Mouse (Mus musculus) hindbrain, embryonic 12.5 days (tissue): ENCODE results near the gene Map2k1. TPM values are rescaled to one million over a fixed set of nuclear protein-coding genes. Genes with fewer than 3 reads are reported as not detected.
A peak's percentile ranks its signal among the peaks of the same experiment; 100 is the strongest.
"Not testable (repeated sequence)": the region's sequence is repeated elsewhere in the genome, so short reads cannot be mapped to it uniquely, and the experiment has no call there.

ENCODE experiments used
- ATAC-seq: fragments of 200-750 bp; cut with Nextera tagmentation; 2 replicates; pipeline ENCODE4 v1.8.0; 2017; ENCODE audit warnings: moderate TSS enrichment; ENCODE audit not compliant: low FRiP score
- H3K27ac ChIP-seq: fragments of 300-500 bp; sonication (generic); 2 replicates; pipeline ENCODE4 v1.5.1; 2016; ENCODE audit warnings: mild to moderate bottlenecking
- H3K27me3 ChIP-seq: fragments of 300-500 bp; sonication (generic); 2 replicates; pipeline ENCODE4 v1.6.1; 2016; ENCODE audit warnings: mild to moderate bottlenecking
- H3K36me3 ChIP-seq: fragments of 300-500 bp; sonication (generic); 2 replicates; pipeline ENCODE4 v1.6.1; 2016; ENCODE audit warnings: mild to moderate bottlenecking
- H3K4me1 ChIP-seq: fragments of 300-500 bp; sonication (generic); 2 replicates; pipeline ENCODE4 v1.6.1; 2016
- H3K4me2 ChIP-seq: fragments of 300-500 bp; sonication (generic); replicated peaks from 2 replicates; pipeline ENCODE4 v1.6.1; 2016; ENCODE audit warnings: mild to moderate bottlenecking
- H3K4me3 ChIP-seq: fragments of 300-500 bp; sonication (generic); 2 replicates; pipeline ENCODE4 v1.5.1; 2016; ENCODE audit warnings: mild to moderate bottlenecking
- H3K9ac ChIP-seq: fragments of 300-500 bp; sonication (generic); 2 replicates; pipeline ENCODE4 v1.6.1; 2016; ENCODE audit warnings: mild to moderate bottlenecking, moderate library complexity
- H3K9me3 ChIP-seq: fragments of 300-500 bp; sonication (generic); replicated peaks from 2 replicates; pipeline ENCODE4 v1.6.1; 2016; ENCODE audit warnings: mild to moderate bottlenecking
- WGBS: fragments of 180-500 bp; shearing (Covaris S2); methylation state at CpG from one replicate; pipeline ENCODE4 v1.1.7; 2016; 5-methylcytosine and 5-hydroxymethylcytosine counted together
- microRNA-seq: library from miRNA; unstranded; fragments of <30 nt; microRNA quantifications from one replicate; pipeline ENCODE4, GENCODE M21; 2017
- polyA plus RNA-seq: library from polyadenylated mRNA; unstranded; fragments of >200 nt; fragmentation: Nextera tagmentation; extraction: Ambion mirVana; gene quantifications from 2 replicates; pipeline ENCODE4 v1.2.1, GENCODE M21; 2016

The Map2k1 gene
- polyA plus RNA-seq, 1 experiment from 2014 or later, result 75.0 TPM

GRCm38 (mm10) chr9:64172145-64172815 lies 81.2 kb downstream of the Map2k1 start:
- Histone ChIP-seq H3K4me2 (peak overlapping the region; percentile 88), H3K4me3 (peak overlapping the region; percentile 92), H3K9ac (peak overlapping the region; percentile 85), H3K4me1 (peaks cover 22% of the 10 kb centered on the region), H3K9me3 (no peaks in the 10 kb centered on the region), H3K27me3 (no peaks in the 10 kb centered on the region), H3K27ac (peak overlapping the region; percentile 83), H3K36me3 (peaks cover 26% of the 10 kb centered on the region)
- ATAC-seq, result peak; percentile 67
- 4% methylated on average over 18 of the region's 18 CpGs for WGBS

GRCm38 (mm10) chr9:64169967-64170366 lies 83.5 kb downstream of the Map2k1 start:
- not testable (repeated sequence) for H3K4me3 ChIP-seq, H3K9ac ChIP-seq, ATAC-seq, H3K9me3 ChIP-seq, H3K4me2 ChIP-seq, H3K27ac ChIP-seq, H3K27me3 ChIP-seq, H3K36me3 ChIP-seq
- WGBS, result 98% methylated on average over 3 of the region's 3 CpGs
- H3K4me1 ChIP-seq, result peaks cover 18% of the 10 kb centered on the region

GRCm38 (mm10) chr9:64160471-64160870 lies 93.0 kb downstream of the Map2k1 start:
- Histone ChIP-seq H3K4me1 (no peaks in the 10 kb centered on the region), H3K4me2 (no peak overlapping the region), H3K9ac (no peak overlapping the region), H3K27ac (no peak overlapping the region), H3K27me3 (no peaks in the 10 kb centered on the region), H3K36me3 (peaks cover 26% of the 10 kb centered on the region), H3K9me3 (no peaks in the 10 kb centered on the region), H3K4me3 (no peak overlapping the region)
- WGBS, result 95% methylated on average over 5 of the region's 5 CpGs
- ATAC-seq, result no peak

GRCm38 (mm10) chr9:64156641-64157040 lies 96.8 kb downstream of the Map2k1 start:
- H3K27ac ChIP-seq, result no peak overlapping the region
- H3K4me2 ChIP-seq, result no peak overlapping the region
- no peak overlapping the region for H3K4me3 ChIP-seq
- no peak overlapping the region for H3K9ac ChIP-seq
- no peak for ATAC-seq
- no peaks in the 10 kb centered on the region for H3K4me1 ChIP-seq
- WGBS, result 97% methylated on average over 1 of the region's 1 CpGs
- H3K36me3 ChIP-seq, result peaks cover 29% of the 10 kb centered on the region
- no peaks in the 10 kb centered on the region for H3K9me3 ChIP-seq
- no peaks in the 10 kb centered on the region for H3K27me3 ChIP-seq

- no peak overlapping the region for H3K27ac ChIP-seq
- no peak overlapping the region for H3K4me3 ChIP-seq
- WGBS, result 95% methylated on average over 9 of the region's 9 CpGs
- no peaks in the 10 kb centered on the region for H3K27me3 ChIP-seq
- H3K4me2 ChIP-seq, result no peak overlapping the region
- H3K36me3 ChIP-seq, result peaks cover 7% of the 10 kb centered on the region
- no peak for ATAC-seq
- no peaks in the 10 kb centered on the region for H3K9me3 ChIP-seq
- H3K9ac ChIP-seq, result no peak overlapping the region
- H3K4me1 ChIP-seq, result no peaks in the 10 kb centered on the region
These were observed 113.6 kb downstream of the Map2k1 start for GRCm38 (mm10) chr9:64139879-64140278.

GRCm38 (mm10) chr9:64138896-64139295 lies 114.5 kb downstream of the Map2k1 start:
- not testable (repeated sequence) for H3K4me2 ChIP-seq, H3K9me3 ChIP-seq, H3K4me3 ChIP-seq, H3K27me3 ChIP-seq, H3K4me1 ChIP-seq, ATAC-seq, H3K36me3 ChIP-seq, H3K27ac ChIP-seq, H3K9ac ChIP-seq
- WGBS, result 8% methylated on average over 6 of the region's 6 CpGs

Small RNAs within 50 kb of the gene (microRNA-seq; reads per million reads assigned to microRNA genes)
- gene Gm24106, result not detected

Other genes with a start within 250 kb of the Map2k1 start
- 12.4 and 13.0 TPM in 2 replicates for gene Smad6, start 231.6 kb downstream of the Map2k1 start, polyA plus RNA-seq
- not detected in 2 replicates for gene Lctl, start 136.5 kb downstream of the Map2k1 start, polyA plus RNA-seq
- 19.6 and 21.8 TPM in 2 replicates for gene Zwilch, start 80.5 kb downstream of the Map2k1 start, polyA plus RNA-seq
- gene Rpl4, start 80.3 kb downstream of the Map2k1 start, polyA plus RNA-seq, result 811 and 819 TPM in 2 replicates
- gene Snapc5, start 74.4 kb downstream of the Map2k1 start, polyA plus RNA-seq, result 32.2 and 36.2 TPM in 2 replicates
- gene Uchl4, start 18.4 kb downstream of the Map2k1 start, polyA plus RNA-seq, result 3.6 and 4.0 TPM in 2 replicates
- gene Tipin, start 27.9 kb upstream of the Map2k1 start, polyA plus RNA-seq, result 143 and 153 TPM in 2 replicates
- 20.3 and 21.9 TPM in 2 replicates for gene Dis3l, start 87.7 kb upstream of the Map2k1 start, polyA plus RNA-seq
- 7.6 and 8.0 TPM in 2 replicates for gene Megf11, start 132.0 kb upstream of the Map2k1 start, polyA plus RNA-seq